Mouse (Mus musculus) midbrain, embryonic 16.5 days (tissue): ENCODE results near the gene Rnf130. TPM values are rescaled to one million over a fixed set of nuclear protein-coding genes. Genes with fewer than 3 reads are reported as not detected.

Experiments used
- ATAC-seq: fragments of 200-750 bp; cut with Nextera tagmentation; 2 replicates; pipeline ENCODE4 v1.8.0; 2017; ENCODE audit warnings: moderate TSS enrichment
- H3K27ac ChIP-seq: fragments of 300-500 bp; sonication (generic); 2 replicates; pipeline ENCODE4 v1.5.1; 2014; ENCODE audit warnings: mild to moderate bottlenecking, low read length, mixed read lengths
- H3K27me3 ChIP-seq: fragments of 300-500 bp; sonication (generic); 2 replicates; pipeline ENCODE4 v1.6.1; 2014; ENCODE audit warnings: low read depth, low read length, mixed read lengths; ENCODE audit not compliant: control insufficient read depth, insufficient read depth
- H3K36me3 ChIP-seq: fragments of 300-500 bp; sonication (generic); 2 replicates; pipeline ENCODE4 v1.6.1; 2014; ENCODE audit warnings: mild to moderate bottlenecking, low read length, moderate library complexity, mixed read lengths; ENCODE audit not compliant: control insufficient read depth, insufficient read depth
- H3K4me1 ChIP-seq: fragments of 300-500 bp; sonication (generic); 2 replicates; pipeline ENCODE4 v1.6.1; 2014; ENCODE audit warnings: mild to moderate bottlenecking, low read length, mixed read lengths; ENCODE audit not compliant: control insufficient read depth, insufficient read depth
- H3K4me2 ChIP-seq: fragments of 300-500 bp; sonication (generic); 2 replicates; pipeline ENCODE4 v1.6.1; 2014; ENCODE audit warnings: mild to moderate bottlenecking, low read length, mixed read lengths
- H3K4me3 ChIP-seq: fragments of 300-500 bp; sonication (generic); 2 replicates; pipeline ENCODE4 v1.5.1; 2014; ENCODE audit warnings: low read depth, mild to moderate bottlenecking, low read length, moderate library complexity, mixed read lengths
- H3K9ac ChIP-seq: fragments of 300-500 bp; sonication (generic); 2 replicates; pipeline ENCODE4 v1.6.1; 2014; ENCODE audit warnings: low read depth, low read length, mixed read lengths
- H3K9me3 ChIP-seq: fragments of 300-500 bp; sonication (generic); replicated peaks from 2 replicates; pipeline ENCODE4 v1.6.1; 2014; ENCODE audit warnings: mild to moderate bottlenecking, low read length, mixed read lengths; ENCODE audit not compliant: control insufficient read depth, poor library complexity, severe bottlenecking
- WGBS: fragments of 180-500 bp; shearing (Covaris S2); extraction: QIAGEN DNeasy Blood & Tissue Kit; methylation state at CpG from one replicate; pipeline ENCODE4 v1.1.7; 2014; 5-methylcytosine and 5-hydroxymethylcytosine counted together
- polyA plus RNA-seq: library from polyadenylated mRNA; unstranded; fragments of >200 nt; fragmentation: Nextera tagmentation; extraction: Ambion mirVana; gene quantifications from 2 replicates; pipeline ENCODE4 v1.2.1, GENCODE M21; 2015

Gene Rnf130
- polyA plus RNA-seq, 1 experiment from 2014 or later = 51.4 TPM

DNA sequence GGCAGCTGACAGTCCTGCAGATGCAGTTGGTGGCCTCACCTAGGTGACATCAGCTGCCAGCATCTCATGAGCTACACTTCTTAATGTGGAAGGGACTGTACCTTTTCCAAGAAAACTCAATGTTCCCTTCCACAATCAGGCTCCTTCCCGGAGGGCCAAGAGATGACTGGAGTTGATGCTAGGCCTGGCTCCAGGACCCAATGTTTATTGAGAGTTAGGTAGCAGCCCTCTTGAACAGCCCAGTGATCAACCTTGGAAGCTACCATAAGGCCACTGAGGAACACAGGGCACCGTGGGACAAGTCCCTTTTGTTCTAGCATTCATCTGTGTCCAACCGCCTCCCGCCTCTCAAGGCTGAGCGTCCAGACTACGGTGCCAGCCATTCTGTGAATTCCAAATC, 107.1 kb downstream of the Rnf130 start:
- WGBS = 75% methylated on average over 6 of the region's 6 CpGs
- Histone ChIP-seq H3K9me3 (no peaks in the 10 kb centered on the region), H3K4me2 (peak overlapping the region; percentile 77), H3K9ac (peak overlapping the region; percentile 100), H3K4me3 (peak overlapping the region; percentile 90), H3K27me3 (no peaks in the 10 kb centered on the region), H3K36me3 (peaks cover 6% of the 10 kb centered on the region; the same call in 1 of the 2 replicates), H3K4me1 (peaks cover 14% of the 10 kb centered on the region), H3K27ac (peak overlapping the region; percentile 26)
- no peak for ATAC-seq

DNA sequence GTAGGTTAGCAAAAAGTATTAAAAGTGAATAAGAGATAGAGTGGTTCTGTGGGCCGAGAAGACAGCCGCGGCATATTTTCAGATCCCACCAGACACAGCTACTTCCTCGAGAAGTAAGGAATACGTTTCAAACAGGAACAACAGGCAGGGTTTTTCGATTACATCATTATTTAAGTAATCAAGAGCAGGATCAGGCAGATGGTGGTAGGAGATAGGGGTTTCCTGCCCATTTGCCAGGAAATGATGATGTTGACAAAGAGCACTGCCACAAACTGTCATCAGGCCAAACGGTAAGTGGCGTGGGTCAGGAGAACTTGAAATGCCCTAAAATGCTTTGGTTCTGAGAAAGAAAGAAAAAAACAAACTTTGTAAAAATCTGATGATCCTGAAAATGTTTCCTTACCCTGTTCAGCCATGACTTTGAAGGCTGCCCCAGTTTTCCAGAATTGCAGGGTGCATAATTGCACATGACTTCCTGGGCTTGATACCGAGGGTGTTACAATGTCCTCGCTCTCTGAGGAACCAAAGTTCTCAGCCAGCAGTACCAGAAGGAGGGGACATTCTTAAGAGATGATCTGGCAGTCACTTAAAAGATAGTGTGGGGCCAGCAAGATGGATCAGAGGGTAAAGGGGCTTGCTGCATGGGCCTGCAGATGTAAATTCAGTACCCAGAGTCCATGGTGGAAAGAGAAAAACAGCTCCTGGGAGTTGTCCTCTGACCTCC, 109.2 kb downstream of the Rnf130 start:
- Histone ChIP-seq H3K27ac (no peak overlapping the region), H3K9me3 (no peaks in the 10 kb centered on the region), H3K4me3 (no peak overlapping the region), H3K27me3 (no peaks in the 10 kb centered on the region), H3K4me2 (no peak overlapping the region), H3K36me3 (peaks cover 14% of the 10 kb centered on the region), H3K4me1 (peaks cover 14% of the 10 kb centered on the region), H3K9ac (no peak overlapping the region)
- no peak for ATAC-seq
- WGBS = 88% methylated on average over 10 of the region's 10 CpGs

DNA sequence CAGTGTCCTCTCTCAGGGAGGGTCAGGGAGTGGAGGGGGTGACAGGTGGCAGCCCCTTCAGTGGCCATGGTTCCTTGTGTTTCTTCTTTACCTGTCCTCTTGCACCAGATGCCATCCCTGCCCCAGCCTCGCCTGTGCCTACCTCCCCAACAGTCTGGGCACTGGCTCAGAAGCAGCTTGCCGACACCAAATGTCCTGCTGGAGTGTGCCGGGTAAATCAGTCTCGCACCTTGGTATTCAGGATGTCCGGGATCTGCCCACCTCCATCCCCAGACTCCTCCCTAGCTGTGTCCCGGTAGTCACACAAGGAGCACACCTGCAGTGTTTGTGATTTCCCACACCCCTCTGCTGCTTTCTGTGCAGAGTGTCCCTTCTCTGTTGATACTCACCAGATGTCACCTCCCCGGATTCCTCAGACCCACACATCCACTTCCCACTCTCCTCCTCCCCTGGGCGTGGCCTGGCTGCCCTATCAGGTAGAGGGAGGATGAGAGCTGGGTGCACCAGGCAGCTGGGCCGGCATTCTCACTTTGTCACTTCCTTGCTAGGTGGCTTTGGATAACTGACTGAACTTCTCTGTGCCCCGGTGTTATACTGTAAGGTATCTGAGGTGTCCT, 113.2 kb downstream of the Rnf130 start:
- Histone ChIP-seq H3K4me3 (no peak overlapping the region), H3K36me3 (peaks cover 38% of the 10 kb centered on the region), H3K27me3 (no peaks in the 10 kb centered on the region), H3K4me2 (no peak overlapping the region), H3K9me3 (no peaks in the 10 kb centered on the region), H3K9ac (no peak overlapping the region), H3K27ac (no peak overlapping the region), H3K4me1 (no peaks in the 10 kb centered on the region; the same call in 1 of the 2 replicates)
- 78% methylated on average over 10 of the region's 10 CpGs for WGBS
- no peak for ATAC-seq

GRCm38 (mm10) chr11:50139571-50139970, 114.4 kb downstream of the Rnf130 start:
- Histone ChIP-seq H3K36me3 (peaks cover 38% of the 10 kb centered on the region), H3K27ac (no peak overlapping the region), H3K9ac (no peak overlapping the region), H3K4me1 (no peaks in the 10 kb centered on the region), H3K4me3 (no peak overlapping the region), H3K9me3 (no peaks in the 10 kb centered on the region), H3K4me2 (no peak overlapping the region), H3K27me3 (no peaks in the 10 kb centered on the region)
- ATAC-seq = no peak
- WGBS = 87% methylated on average over 7 of the region's 7 CpGs

GRCm38 (mm10) chr11:50145529-50145928, 120.4 kb downstream of the Rnf130 start:
- Histone ChIP-seq H3K4me2 (no peak overlapping the region), H3K4me1 (no peaks in the 10 kb centered on the region), H3K4me3 (no peak overlapping the region), H3K9me3 (no peaks in the 10 kb centered on the region), H3K27ac (no peak overlapping the region), H3K9ac (no peak overlapping the region), H3K36me3 (peaks cover 57% of the 10 kb centered on the region), H3K27me3 (no peaks in the 10 kb centered on the region)
- no peak for ATAC-seq
- 88% methylated on average over 3 of the region's 3 CpGs for WGBS

- no peaks in the 10 kb centered on the region for H3K9me3 ChIP-seq
- H3K27ac ChIP-seq = no peak overlapping the region
- peaks cover 57% of the 10 kb centered on the region for H3K36me3 ChIP-seq
- no peaks in the 10 kb centered on the region for H3K4me1 ChIP-seq
- no peak overlapping the region for H3K4me3 ChIP-seq
- WGBS = 96% methylated on average over 13 of the region's 13 CpGs
- no peak overlapping the region for H3K9ac ChIP-seq
- H3K4me2 ChIP-seq = no peak overlapping the region
- no peak for ATAC-seq
- no peaks in the 10 kb centered on the region for H3K27me3 ChIP-seq
Measured at GRCm38 (mm10) chr11:50146121-50146520, 121.0 kb downstream of the Rnf130 start.

GRCm38 (mm10) chr11:50147267-50147957, 122.3 kb downstream of the Rnf130 start:
- Histone ChIP-seq H3K27me3 (no peaks in the 10 kb centered on the region), H3K9ac (no peak overlapping the region), H3K4me2 (no peak overlapping the region), H3K4me3 (no peak overlapping the region), H3K36me3 (peaks cover 60% of the 10 kb centered on the region), H3K27ac (no peak overlapping the region), H3K4me1 (no peaks in the 10 kb centered on the region), H3K9me3 (no peaks in the 10 kb centered on the region)
- ATAC-seq = no peak
- 88% methylated on average over 9 of the region's 9 CpGs for WGBS

DNA sequence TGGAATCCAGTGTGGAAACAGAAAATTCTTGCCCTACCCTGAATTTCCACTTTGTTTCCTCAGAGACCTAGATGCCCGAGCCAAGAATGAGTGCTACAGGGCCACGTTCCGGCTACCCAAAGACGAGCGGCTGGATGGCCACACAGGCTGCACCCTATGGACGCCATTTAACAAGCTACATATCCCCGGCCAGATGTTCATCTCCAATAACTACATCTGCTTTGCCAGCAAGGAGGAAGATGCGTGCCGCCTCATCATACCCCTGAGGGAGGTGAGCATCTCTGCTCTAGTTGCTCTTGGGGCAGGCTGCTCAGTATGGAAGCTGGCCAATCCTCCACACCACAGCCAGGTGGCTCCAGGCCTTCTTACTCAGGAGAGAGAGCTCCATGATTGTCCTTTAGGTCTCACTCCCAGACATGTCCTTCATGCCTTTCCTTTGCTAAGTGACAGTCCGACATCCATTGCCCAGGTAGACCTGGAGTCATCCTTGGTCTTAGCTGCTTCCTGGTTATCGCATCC, 122.9 kb downstream of the Rnf130 start:
- no peak for ATAC-seq
- Histone ChIP-seq H3K36me3 (peaks cover 60% of the 10 kb centered on the region), H3K9ac (no peak overlapping the region), H3K4me1 (no peaks in the 10 kb centered on the region), H3K4me3 (no peak overlapping the region), H3K27me3 (no peaks in the 10 kb centered on the region), H3K4me2 (no peak overlapping the region), H3K9me3 (no peaks in the 10 kb centered on the region), H3K27ac (no peak overlapping the region)
- WGBS = 96% methylated on average over 11 of the region's 11 CpGs

- H3K4me3 ChIP-seq = no peak overlapping the region
- H3K4me2 ChIP-seq = no peak overlapping the region
- ATAC-seq = no peak
- no peaks in the 10 kb centered on the region for H3K4me1 ChIP-seq
- H3K9me3 ChIP-seq = no peaks in the 10 kb centered on the region
- no peaks in the 10 kb centered on the region for H3K27me3 ChIP-seq
- no peak overlapping the region for H3K9ac ChIP-seq
- peaks cover 65% of the 10 kb centered on the region for H3K36me3 ChIP-seq
- WGBS = 93% methylated on average over 7 of the region's 7 CpGs
- no peak overlapping the region for H3K27ac ChIP-seq
Measured at GRCm38 (mm10) chr11:50149200-50149599, 124.1 kb downstream of the Rnf130 start.
